Mouse (Mus musculus) limb, embryonic 13.5 days (tissue): ENCODE measurements around the gene Irgc1. TPM values are rescaled to one million over a fixed set of nuclear protein-coding genes. Genes with fewer than 3 reads are reported as not detected.
"Not testable (repeated sequence)": the region's sequence is repeated elsewhere in the genome, so short reads cannot be mapped to it uniquely, and the experiment has no call there.

Experiments
- ATAC-seq: fragments of 200-750 bp; cut with Nextera tagmentation; 2 replicates; pipeline ENCODE4 v1.8.0; 2017; ENCODE audit warnings: low read depth, moderate number of reproducible peaks, moderate TSS enrichment; ENCODE audit not compliant: low FRiP score
- H3K27ac ChIP-seq: fragments of 300-500 bp; sonication (generic); 2 replicates; pipeline ENCODE4 v1.5.1; 2015; ENCODE audit warnings: inconsistent platforms, mild to moderate bottlenecking, moderate library complexity
- H3K27me3 ChIP-seq: fragments of 300-500 bp; sonication (generic); 2 replicates; pipeline ENCODE4 v1.6.1; 2015; ENCODE audit warnings: mild to moderate bottlenecking, inconsistent platforms
- H3K36me3 ChIP-seq: fragments of 300-500 bp; sonication (generic); 2 replicates; pipeline ENCODE4 v1.6.1; 2015; ENCODE audit warnings: inconsistent platforms, mild to moderate bottlenecking, moderate library complexity
- H3K4me1 ChIP-seq: fragments of 300-500 bp; sonication (generic); 2 replicates; pipeline ENCODE4 v1.6.1; 2015; ENCODE audit warnings: inconsistent platforms
- H3K4me2 ChIP-seq: fragments of 300-500 bp; sonication (generic); replicated peaks from 2 replicates; pipeline ENCODE4 v1.6.1; 2015; ENCODE audit warnings: inconsistent platforms, mild to moderate bottlenecking, moderate library complexity
- H3K4me3 ChIP-seq: fragments of 300-500 bp; sonication (generic); 2 replicates; pipeline ENCODE4 v1.5.1; 2015; ENCODE audit warnings: moderate library complexity, mild to moderate bottlenecking, inconsistent platforms
- H3K9ac ChIP-seq: fragments of 300-500 bp; sonication (generic); 2 replicates; pipeline ENCODE4 v1.6.1; 2015; ENCODE audit warnings: mild to moderate bottlenecking, inconsistent platforms
- H3K9me3 ChIP-seq: fragments of 300-500 bp; sonication (generic); 2 replicates; pipeline ENCODE4 v1.6.1; 2016; ENCODE audit warnings: inconsistent platforms
- WGBS: fragments of 180-500 bp; shearing (Covaris S2); methylation state at CpG from one replicate; pipeline ENCODE4 v1.1.7; 2015; 5-methylcytosine and 5-hydroxymethylcytosine counted together
- polyA plus RNA-seq: library from polyadenylated mRNA; unstranded; fragments of >200 nt; fragmentation: Nextera tagmentation; extraction: Ambion mirVana; gene quantifications from 2 replicates; pipeline ENCODE4 v1.2.1, GENCODE M21; 2015

The Irgc1 gene
- not detected in 2 replicates for polyA plus RNA-seq

GRCm38 (mm10) chr7:24451855-24452311 is at the start of gene Irgc1:
Gene Irgc1, minus strand, starts transcription at chr7:24452297.
- ATAC-seq, result no peak
- Histone ChIP-seq H3K27ac (no peak within 1 kb of the TSS), H3K4me2 (no peak within 1 kb of the TSS), H3K4me1 (0 out of 2 replicates have a peak, but pooled peaks cover 3% of the 10 kb centered on the region), H3K9me3 (no peaks in the 10 kb centered on the region), H3K27me3 (0 out of 2 replicates have a peak, but pooled peaks cover 3% of the 10 kb centered on the region), H3K36me3 (no peaks in the 10 kb centered on the region), H3K9ac (no peak within 1 kb of the TSS), H3K4me3 (no peak within 1 kb of the TSS)
- 74% methylated on average over 9 of the region's 9 CpGs for WGBS

- 48% methylated on average over 21 of the region's 21 CpGs for WGBS
- peak overlapping the region; percentile 5; the same call in 1 of the 2 replicates for H3K4me3 ChIP-seq
- no peaks in the 10 kb centered on the region for H3K9me3 ChIP-seq
- peaks cover 38% of the 10 kb centered on the region for H3K4me1 ChIP-seq
- no peak overlapping the region for H3K4me2 ChIP-seq
- H3K36me3 ChIP-seq, result peaks cover 3% of the 10 kb centered on the region; the same call in 1 of the 2 replicates
- peaks cover 53% of the 10 kb centered on the region for H3K27me3 ChIP-seq
- ATAC-seq, result no peak
- no peak overlapping the region for H3K9ac ChIP-seq
- H3K27ac ChIP-seq, result no peak overlapping the region
Measured at GRCm38 (mm10) chr7:24501492-24501891, 49.4 kb upstream of the Irgc1 start.

GRCm38 (mm10) chr7:24500929-24501328 is 48.8 kb upstream of the Irgc1 start:
- ATAC-seq, result no peak
- no peaks in the 10 kb centered on the region for H3K9me3 ChIP-seq
- peaks cover 3% of the 10 kb centered on the region; the same call in 1 of the 2 replicates for H3K36me3 ChIP-seq
- peaks cover 32% of the 10 kb centered on the region for H3K4me1 ChIP-seq
- no peak overlapping the region for H3K4me3 ChIP-seq
- no peak overlapping the region for H3K4me2 ChIP-seq
- 35% methylated on average over 7 of the region's 7 CpGs for WGBS
- H3K27ac ChIP-seq, result no peak overlapping the region
- peaks cover 53% of the 10 kb centered on the region for H3K27me3 ChIP-seq
- H3K9ac ChIP-seq, result no peak overlapping the region

GRCm38 (mm10) chr7:24499856-24500577 is 47.9 kb upstream of the Irgc1 start:
- H3K9me3 ChIP-seq, result no peaks in the 10 kb centered on the region
- H3K9ac ChIP-seq, result peak overlapping the region; percentile 59
- peaks cover 3% of the 10 kb centered on the region; the same call in 1 of the 2 replicates for H3K36me3 ChIP-seq
- H3K4me3 ChIP-seq, result peak overlapping the region; percentile 44
- peak overlapping the region; percentile 69 for H3K4me2 ChIP-seq
- peaks cover 23% of the 10 kb centered on the region for H3K4me1 ChIP-seq
- peaks cover 53% of the 10 kb centered on the region for H3K27me3 ChIP-seq
- peak; percentile 62; the same call in 1 of the 2 replicates for ATAC-seq
- WGBS, result 11% methylated on average over 43 of the region's 43 CpGs
- no peak overlapping the region for H3K27ac ChIP-seq

GRCm38 (mm10) chr7:24488303-24488702 is 36.2 kb upstream of the Irgc1 start:
- H3K4me3 ChIP-seq, result no peak overlapping the region
- no peak overlapping the region for H3K27ac ChIP-seq
- H3K9ac ChIP-seq, result no peak overlapping the region
- H3K4me2 ChIP-seq, result no peak overlapping the region
- H3K4me1 ChIP-seq, result peaks cover 7% of the 10 kb centered on the region; the same call in 1 of the 2 replicates
- no peaks in the 10 kb centered on the region for H3K36me3 ChIP-seq
- ATAC-seq, result no peak
- peaks cover 14% of the 10 kb centered on the region for H3K27me3 ChIP-seq
- no peaks in the 10 kb centered on the region for H3K9me3 ChIP-seq
- 88% methylated on average over 8 of the region's 8 CpGs for WGBS

GRCm38 (mm10) chr7:24487403-24487802 is 35.3 kb upstream of the Irgc1 start:
- ATAC-seq, result no peak; the same call in 1 of the 2 replicates
- 49% methylated on average over 3 of the region's 3 CpGs for WGBS

GRCm38 (mm10) chr7:24486654-24487130 is 34.6 kb upstream of the Irgc1 start:
- no peak overlapping the region for H3K9ac ChIP-seq
- ATAC-seq, result no peak
- peaks cover 13% of the 10 kb centered on the region; the same call in 1 of the 2 replicates for H3K4me1 ChIP-seq
- no peak overlapping the region for H3K4me3 ChIP-seq
- H3K27ac ChIP-seq, result no peak overlapping the region
- no peaks in the 10 kb centered on the region for H3K9me3 ChIP-seq
- WGBS, result 59% methylated on average over 9 of the region's 9 CpGs
- H3K4me2 ChIP-seq, result no peak overlapping the region
- peaks cover 25% of the 10 kb centered on the region for H3K27me3 ChIP-seq
- no peaks in the 10 kb centered on the region for H3K36me3 ChIP-seq

More at GRCm38 (mm10) chr7:24487403-24487802, 35.3 kb upstream of the Irgc1 start:
- Histone ChIP-seq H3K36me3 (no peaks in the 10 kb centered on the region), H3K9ac (no peak overlapping the region), H3K27ac (no peak overlapping the region), H3K4me3 (no peak overlapping the region), H3K4me2 (no peak overlapping the region), H3K27me3 (peaks cover 22% of the 10 kb centered on the region), H3K4me1 (peaks cover 13% of the 10 kb centered on the region; the same call in 1 of the 2 replicates), H3K9me3 (no peaks in the 10 kb centered on the region)

- Histone ChIP-seq H3K27me3 (peaks cover 33% of the 10 kb centered on the region), H3K9ac (no peak overlapping the region), H3K4me1 (peaks cover 22% of the 10 kb centered on the region), H3K4me2 (no peak overlapping the region), H3K4me3 (no peak overlapping the region), H3K9me3 (no peaks in the 10 kb centered on the region), H3K36me3 (no peaks in the 10 kb centered on the region), H3K27ac (no peak overlapping the region)
- 69% methylated on average over 9 of the region's 9 CpGs for WGBS
- ATAC-seq, result no peak
Measured at GRCm38 (mm10) chr7:24485481-24485880, 33.4 kb upstream of the Irgc1 start.

- ATAC-seq, H3K9ac ChIP-seq, H3K36me3 ChIP-seq, H3K27ac ChIP-seq, H3K9me3 ChIP-seq: not testable (repeated sequence)
- Histone ChIP-seq H3K4me2 (peak overlapping the region; percentile 97), H3K4me1 (peaks cover 22% of the 10 kb centered on the region), H3K27me3 (peaks cover 38% of the 10 kb centered on the region), H3K4me3 (peak overlapping the region; percentile 67)
- WGBS, result 41% methylated on average over 6 of the region's 6 CpGs
Measured at GRCm38 (mm10) chr7:24483291-24483690, 31.2 kb upstream of the Irgc1 start.

GRCm38 (mm10) chr7:24482208-24483020 is 30.3 kb upstream of the Irgc1 start:
- Histone ChIP-seq H3K9me3 (no peaks in the 10 kb centered on the region), H3K4me2 (peak overlapping the region; percentile 97), H3K4me1 (peaks cover 22% of the 10 kb centered on the region), H3K36me3 (no peaks in the 10 kb centered on the region), H3K27ac (no peak overlapping the region), H3K27me3 (peaks cover 38% of the 10 kb centered on the region), H3K4me3 (peak overlapping the region; percentile 67), H3K9ac (peak overlapping the region; percentile 72)
- ATAC-seq, result no peak; the same call in 1 of the 2 replicates
- 4% methylated on average over 14 of the region's 38 CpGs for WGBS

- H3K27ac ChIP-seq, result no peak within 1 kb of the TSS
- peak; percentile 83 for ATAC-seq
- H3K36me3 ChIP-seq, result no peaks in the 10 kb centered on the region
Measured at GRCm38 (mm10) chr7:24481474-24482207, 29.5 kb upstream of the Irgc1 start, which contains the start of gene Cadm4. Gene Cadm4, plus strand, starts transcription at chr7:24482023.

More at GRCm38 (mm10) chr7:24481474-24482207, 29.5 kb upstream of the Irgc1 start, which contains the start of gene Cadm4:
- H3K9ac ChIP-seq, result peak within 1 kb of the TSS; percentile 72
- peaks cover 16% of the 10 kb centered on the region for H3K4me1 ChIP-seq
- H3K27me3 ChIP-seq, result peaks cover 38% of the 10 kb centered on the region
- peak within 1 kb of the TSS; percentile 67 for H3K4me3 ChIP-seq
- under 1% methylated on average over 53 of the region's 83 CpGs for WGBS
- H3K4me2 ChIP-seq, result peak within 1 kb of the TSS; percentile 97
- no peaks in the 10 kb centered on the region for H3K9me3 ChIP-seq
